Mouse (Mus musculus) pancreas, adult 10 weeks (tissue): ENCODE results near the gene Vmn1r70. TPM values are rescaled to one million over a fixed set of nuclear protein-coding genes. Genes with fewer than 3 reads are reported as not detected.

Experiments used
- polyA plus RNA-seq: library from polyadenylated mRNA; stranded (reverse); fragments of 350-450 nt; fragmentation: Illumina TruSeq; extraction: RNeasy Lipid Tissue Mini Kit (QIAGEN cat#74804); gene quantifications from one replicate; pipeline ENCODE4 v1.2.3, GENCODE M21; 2015; ENCODE audit warnings: low read depth, low replicate concordance; ENCODE audit not compliant: insufficient read depth

Gene Vmn1r70
- polyA plus RNA-seq = not detected

DNA sequence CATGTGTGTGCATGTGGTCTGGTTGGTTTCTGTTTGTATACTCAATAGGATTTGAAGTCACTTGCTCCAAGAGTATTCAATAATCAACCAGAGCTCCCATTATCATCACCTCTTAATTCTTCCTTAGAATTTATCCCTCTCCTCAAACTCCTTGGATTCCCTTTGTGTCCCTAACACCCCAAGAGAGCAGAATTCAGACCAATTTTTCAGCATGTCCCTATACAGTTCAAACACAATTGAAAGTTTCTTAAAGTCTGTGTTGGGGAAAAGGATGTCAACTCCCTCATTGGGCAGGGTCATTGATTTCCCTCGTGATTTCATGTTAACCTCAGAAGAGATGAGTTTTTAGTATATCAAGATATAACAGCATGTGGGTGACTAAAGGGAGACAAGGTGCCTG, at the start of gene Vmn1r70:
Gene Vmn1r70, plus strand, starts transcription at position 301 of the 400 bp plus-strand sequence.

DNA sequence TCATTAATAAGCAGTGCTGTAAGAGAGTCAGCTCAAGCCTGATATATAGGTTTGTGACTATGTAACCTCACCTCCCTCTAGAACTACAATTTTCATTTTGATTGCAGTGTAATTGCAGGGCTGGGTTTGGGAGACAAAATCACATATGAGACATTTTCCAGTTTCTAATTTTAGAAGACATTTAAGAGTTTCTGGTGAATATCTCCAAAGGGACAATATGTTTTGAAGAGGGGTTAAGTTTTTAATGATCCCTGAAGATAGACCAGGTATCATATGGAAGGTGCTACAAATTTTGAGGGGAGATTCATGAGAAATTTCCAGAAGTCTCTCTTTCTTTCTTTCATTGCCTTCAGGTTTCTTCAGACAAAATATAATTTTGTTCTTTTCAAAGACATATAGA, 17.8 kb upstream of the Vmn1r70 start, which contains the start of gene Vmn1r69:
Gene Vmn1r69, minus strand, starts transcription at position 101 of the 400 bp plus-strand sequence.

Other genes with a start within 250 kb of the Vmn1r70 start
- gene Vmn1r67, start 188.2 kb upstream of the Vmn1r70 start, polyA plus RNA-seq = not detected
- not detected for gene Zik1, start 136.1 kb upstream of the Vmn1r70 start, polyA plus RNA-seq
- not detected for gene Vmn1r68, start 73.0 kb upstream of the Vmn1r70 start, polyA plus RNA-seq
- gene Vmn1r69, start 17.9 kb upstream of the Vmn1r70 start, polyA plus RNA-seq = not detected
- not detected for gene Nlrp4b, start 56.3 kb downstream of the Vmn1r70 start, polyA plus RNA-seq
- not detected for gene Vmn1r71, start 122.8 kb downstream of the Vmn1r70 start, polyA plus RNA-seq